Mouse (Mus musculus): ENCODE measurements around the gene Gm11238.
"Not testable (repeated sequence)": the region's sequence is repeated elsewhere in the genome, so short reads cannot be mapped to it uniquely, and the experiment has no call there.

Gene Gm11238

DNA sequence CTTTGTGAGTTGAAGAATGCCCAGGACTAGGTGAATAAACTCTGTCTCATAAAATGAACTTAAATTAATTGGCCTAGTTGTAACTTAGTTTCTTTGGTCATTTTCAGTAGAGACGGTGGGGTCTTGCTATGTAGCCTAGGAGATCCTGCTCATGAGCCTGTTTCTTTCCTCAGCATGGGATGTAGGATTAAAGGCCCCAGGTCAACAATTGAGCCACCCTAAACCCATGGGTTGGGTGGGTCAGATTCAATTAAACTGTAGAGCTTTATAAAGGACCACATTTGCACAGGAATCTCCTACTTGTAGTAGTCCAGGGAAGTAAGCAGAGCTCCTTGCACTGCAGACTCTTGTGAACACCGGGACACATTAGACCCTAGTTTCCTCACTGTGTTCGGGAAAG is at the start of gene Gm11238:
TSS of gene Gm11238 (plus strand) at position 301 of the 400 bp plus-strand sequence.
- not testable (repeated sequence) for DNase-seq

DNA sequence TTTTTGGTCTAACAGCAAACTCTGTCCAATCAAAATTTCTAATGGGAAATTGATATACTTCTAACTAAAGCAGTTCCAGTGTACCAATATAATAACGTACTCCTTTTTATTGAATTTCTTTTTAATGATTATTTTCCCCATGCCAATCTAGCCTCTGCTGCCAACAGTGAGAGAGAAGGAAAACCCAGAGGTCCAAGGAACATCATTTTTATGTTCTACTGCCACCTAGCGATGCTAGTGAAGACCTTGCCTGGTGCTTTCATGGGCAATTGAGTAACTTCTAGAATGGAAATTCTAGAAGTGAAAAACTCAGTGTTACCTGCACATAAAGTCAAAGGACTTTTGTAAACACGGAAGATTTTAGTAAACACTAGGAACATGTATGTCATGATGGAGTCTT is 8.4 kb upstream of the Gm11238 start:
- DNase-seq, result no peak

DNA sequence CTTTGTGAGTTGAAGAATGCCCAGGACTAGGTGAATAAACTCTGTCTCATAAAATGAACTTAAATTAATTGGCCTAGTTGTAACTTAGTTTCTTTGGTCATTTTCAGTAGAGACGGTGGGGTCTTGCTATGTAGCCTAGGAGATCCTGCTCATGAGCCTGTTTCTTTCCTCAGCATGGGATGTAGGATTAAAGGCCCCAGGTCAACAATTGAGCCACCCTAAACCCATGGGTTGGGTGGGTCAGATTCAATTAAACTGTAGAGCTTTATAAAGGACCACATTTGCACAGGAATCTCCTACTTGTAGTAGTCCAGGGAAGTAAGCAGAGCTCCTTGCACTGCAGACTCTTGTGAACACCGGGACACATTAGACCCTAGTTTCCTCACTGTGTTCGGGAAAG is 15.0 kb downstream of the Gm11238 start, which contains the start of gene Gm11237:
TSS of gene Gm11237 (plus strand) at position 301 of the 400 bp plus-strand sequence.
- not testable (repeated sequence) for DNase-seq

DNA sequence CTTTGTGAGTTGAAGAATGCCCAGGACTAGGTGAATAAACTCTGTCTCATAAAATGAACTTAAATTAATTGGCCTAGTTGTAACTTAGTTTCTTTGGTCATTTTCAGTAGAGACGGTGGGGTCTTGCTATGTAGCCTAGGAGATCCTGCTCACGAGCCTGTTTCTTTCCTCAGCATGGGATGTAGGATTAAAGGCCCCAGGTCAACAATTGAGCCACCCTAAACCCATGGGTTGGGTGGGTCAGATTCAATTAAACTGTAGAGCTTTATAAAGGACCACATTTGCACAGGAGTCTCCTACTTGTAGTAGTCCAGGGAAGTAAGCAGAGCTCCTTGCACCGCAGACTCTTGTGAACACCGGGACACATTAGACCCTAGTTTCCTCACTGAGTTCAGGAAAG is 30.1 kb downstream of the Gm11238 start, which contains the start of gene Gm11236:
TSS of gene Gm11236 (plus strand) at position 301 of the 400 bp plus-strand sequence.
- not testable (repeated sequence) for DNase-seq

DNA sequence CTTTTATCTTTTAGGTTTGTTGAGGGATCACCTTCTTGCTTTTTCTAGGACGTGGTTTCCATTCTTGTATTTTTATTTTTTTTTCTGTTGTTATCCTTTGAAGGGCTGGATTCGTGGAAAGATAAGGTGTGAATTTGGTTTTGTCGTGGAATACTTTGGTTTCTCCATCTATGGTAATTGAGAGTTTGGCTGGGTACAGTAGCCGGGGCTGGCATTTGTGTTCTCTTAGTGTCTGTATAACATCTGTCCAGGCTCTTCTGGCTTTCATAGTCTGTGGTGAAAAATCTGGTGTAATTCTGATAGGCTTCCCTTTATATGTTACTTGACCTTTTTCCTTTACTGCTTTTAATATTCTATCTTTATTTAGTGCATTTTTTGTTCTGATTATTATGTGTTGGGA is 54.2 kb downstream of the Gm11238 start:
- not testable (repeated sequence) for DNase-seq

DNA sequence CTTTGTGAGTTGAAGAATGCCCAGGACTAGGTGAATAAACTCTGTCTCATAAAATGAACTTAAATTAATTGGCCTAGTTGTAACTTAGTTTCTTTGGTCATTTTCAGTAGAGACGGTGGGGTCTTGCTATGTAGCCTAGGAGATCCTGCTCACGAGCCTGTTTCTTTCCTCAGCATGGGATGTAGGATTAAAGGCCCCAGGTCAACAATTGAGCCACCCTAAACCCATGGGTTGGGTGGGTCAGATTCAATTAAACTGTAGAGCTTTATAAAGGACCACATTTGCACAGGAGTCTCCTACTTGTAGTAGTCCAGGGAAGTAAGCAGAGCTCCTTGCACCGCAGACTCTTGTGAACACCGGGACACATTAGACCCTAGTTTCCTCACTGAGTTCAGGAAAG is 60.4 kb downstream of the Gm11238 start, which contains the start of gene Gm11239:
TSS of gene Gm11239 (plus strand) at position 301 of the 400 bp plus-strand sequence.
- DNase-seq, result not testable (repeated sequence)

DNA sequence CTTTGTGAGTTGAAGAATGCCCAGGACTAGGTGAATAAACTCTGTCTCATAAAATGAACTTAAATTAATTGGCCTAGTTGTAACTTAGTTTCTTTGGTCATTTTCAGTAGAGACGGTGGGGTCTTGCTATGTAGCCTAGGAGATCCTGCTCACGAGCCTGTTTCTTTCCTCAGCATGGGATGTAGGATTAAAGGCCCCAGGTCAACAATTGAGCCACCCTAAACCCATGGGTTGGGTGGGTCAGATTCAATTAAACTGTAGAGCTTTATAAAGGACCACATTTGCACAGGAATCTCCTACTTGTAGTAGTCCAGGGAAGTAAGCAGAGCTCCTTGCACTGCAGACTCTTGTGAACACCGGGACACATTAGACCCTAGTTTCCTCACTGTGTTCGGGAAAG is 75.5 kb downstream of the Gm11238 start, which contains the start of gene Gm428:
TSS of gene Gm428 (plus strand) at position 301 of the 400 bp plus-strand sequence.
- not testable (repeated sequence) for DNase-seq

Data from cerebellum, adult 9-11 months (tissue).